Mouse (Mus musculus) thymus, postnatal 10 days (tissue): ENCODE measurements around the gene Iffo1.

Source experiments
- DNase-seq, 2 experiments: peaks; one replicate each; pipeline ENCODE4 v3.0.0; 2021; ENCODE audit warnings: low spot score in 2 of 2

The Iffo1 gene

DNA sequence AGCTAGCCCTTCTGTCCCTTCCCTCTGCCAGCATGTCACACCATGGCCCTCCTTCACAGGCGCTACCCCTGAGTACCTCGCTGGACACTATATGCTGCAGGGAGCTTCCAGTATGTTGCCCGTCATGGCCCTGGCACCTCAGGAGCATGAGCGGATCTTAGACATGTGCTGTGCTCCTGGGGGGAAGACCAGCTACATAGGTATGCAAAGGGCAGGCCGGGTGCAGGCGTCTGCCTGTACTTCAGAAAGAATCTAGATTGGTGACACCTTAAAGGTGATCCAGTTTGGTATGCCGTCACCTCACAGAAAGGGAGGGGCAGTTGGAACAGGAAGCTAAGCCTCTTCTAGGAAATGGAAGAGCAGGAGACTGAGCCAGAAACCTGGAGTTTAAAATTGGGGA is 5.3 kb upstream of the Iffo1 start:
- DNase-seq, result no peak

DNA sequence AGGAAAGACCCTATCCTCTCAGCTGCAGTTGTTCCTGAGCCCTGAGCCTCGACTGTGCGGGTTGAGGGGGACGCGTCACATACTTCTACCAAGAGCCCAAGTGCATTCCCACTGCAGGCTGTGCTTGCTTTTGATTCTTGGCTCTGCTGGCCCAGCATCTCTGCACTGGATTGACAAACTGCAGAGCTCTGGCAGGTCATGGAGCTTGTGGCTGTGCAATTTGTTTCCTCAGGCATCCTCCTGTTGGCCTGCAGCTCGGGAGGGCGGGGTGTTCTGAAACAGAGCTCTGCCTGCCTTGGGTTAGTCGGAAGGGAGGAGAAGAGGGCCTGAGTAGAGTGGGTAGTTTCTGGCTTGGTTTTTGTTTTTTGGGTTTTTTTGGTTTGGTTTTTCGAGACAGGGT is 2.6 kb upstream of the Iffo1 start:
- no peak for DNase-seq

DNA sequence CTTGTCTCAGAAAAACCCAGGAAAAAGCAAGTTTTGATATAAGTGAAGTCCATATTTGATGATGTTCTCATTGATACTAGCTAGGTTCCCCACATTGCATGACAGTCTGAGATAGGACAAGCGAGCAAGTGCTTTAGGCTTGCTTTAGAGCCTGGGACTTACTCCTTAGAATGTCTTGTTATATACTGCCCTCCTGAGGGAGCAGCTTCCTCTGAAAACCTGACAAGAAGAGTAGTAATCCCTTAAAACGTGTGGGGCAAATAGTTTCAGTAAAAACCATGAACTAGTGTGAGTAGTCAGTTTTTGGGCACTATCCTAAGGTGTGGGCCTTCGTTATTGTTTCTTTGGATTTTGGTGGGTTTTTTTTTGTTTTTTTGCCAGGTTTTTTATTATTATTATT is 1.9 kb upstream of the Iffo1 start:
- no peak for DNase-seq

DNA sequence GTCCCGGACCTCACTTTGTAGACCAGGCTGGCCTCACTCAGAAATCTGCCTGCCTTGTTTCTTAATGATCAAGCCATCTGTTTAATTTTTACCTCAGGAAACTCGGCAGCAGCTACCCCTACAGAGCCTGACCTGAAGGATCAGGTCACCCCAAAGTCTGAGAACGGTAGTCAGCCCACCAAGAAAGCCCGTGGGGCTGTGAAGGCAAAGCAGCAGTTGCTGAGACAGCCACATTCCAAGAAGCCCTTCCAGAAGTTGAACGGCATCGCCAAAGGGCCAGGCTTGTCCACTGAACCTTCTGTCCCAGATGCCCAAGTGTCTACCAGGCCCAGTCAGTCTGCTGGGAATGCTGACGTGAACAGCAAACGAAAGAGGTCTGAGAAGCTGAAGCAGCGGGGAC is 1.1 kb upstream of the Iffo1 start:
- no peak for DNase-seq

DNA sequence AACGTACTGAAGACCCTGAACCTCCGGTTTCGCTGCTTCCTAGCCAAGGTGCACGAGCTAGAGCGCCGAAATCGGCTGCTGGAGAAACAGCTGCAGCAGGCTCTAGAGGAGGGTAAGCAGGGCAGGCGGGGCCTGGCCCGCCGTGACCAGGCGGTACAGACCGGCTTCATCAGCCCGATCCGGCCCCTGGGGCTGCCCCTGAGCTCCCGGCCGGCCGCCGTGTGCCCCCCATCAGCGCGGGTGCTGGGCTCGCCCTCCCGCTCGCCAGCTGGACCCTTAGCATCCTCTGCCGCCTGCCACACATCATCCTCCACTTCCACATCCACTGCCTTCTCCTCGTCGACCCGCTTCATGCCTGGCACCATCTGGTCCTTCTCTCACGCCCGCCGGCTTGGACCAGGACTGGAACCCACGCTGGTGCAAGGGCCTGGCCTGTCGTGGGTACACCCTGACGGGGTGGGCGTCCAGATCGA is 474 bp downstream of the Iffo1 start:
- DNase-seq, result peak in 1 of 2 experiments; percentile 32

DNA sequence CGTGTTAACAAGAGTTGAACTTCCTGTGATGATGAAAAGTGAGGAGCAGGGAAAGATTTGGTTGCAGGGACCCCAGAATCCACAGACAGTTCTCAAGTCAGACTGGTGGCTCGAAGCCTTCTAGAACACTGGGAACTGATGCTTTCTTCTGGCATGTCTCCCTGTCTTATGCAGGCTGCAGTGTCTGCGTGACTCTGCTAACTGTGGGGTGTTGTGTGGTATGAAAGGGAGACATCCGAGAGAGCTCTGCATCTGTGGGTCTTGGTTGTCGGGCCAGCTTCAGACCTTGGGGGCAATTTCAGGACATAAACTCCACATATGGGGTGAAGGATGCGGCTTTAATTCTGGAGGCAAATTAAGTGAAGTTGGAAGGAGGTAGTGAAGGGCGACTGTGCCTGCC is 1.1 kb downstream of the Iffo1 start:
- DNase-seq, result no peak

DNA sequence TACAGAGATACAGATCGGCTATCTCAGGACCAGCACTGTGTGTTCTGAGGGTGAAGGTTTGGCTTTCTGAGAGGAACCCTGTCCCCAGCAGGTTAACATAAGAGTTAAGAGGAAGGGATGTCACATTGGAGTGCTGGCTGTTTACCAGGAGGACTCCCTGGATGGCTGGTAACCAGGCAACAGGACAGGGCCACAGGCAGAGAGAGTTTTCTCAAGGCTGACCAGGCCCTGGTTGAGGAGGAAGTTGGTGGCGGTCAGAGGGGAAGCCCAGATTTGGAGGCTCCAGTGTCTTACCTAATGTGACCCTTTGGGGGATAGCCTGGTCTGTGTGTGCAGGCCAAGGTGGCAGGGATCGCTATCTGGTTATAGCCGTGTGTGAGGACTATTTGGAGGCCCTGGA is 1.8 kb downstream of the Iffo1 start:
- no peak for DNase-seq

DNA sequence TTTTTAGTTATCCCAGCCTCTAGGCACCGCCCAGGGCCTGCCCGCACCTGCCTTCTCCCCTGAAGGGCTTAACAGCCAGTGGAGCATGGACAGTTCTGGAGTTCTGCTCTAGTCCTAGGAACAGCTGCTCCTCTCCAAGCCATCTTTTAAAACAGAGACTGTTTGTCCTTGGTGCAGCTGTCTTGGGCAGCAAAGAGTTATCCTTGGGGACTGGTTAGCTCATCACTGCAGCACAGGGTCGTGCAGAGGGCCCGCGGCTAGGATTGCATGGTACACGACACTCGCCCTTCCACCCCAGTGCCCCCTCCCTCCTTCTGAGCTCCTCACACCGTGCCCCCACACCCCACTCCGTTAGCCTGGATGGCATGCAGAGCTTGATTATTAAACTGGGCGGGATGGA is 2.3 kb downstream of the Iffo1 start:
- DNase-seq, result no peak

DNA sequence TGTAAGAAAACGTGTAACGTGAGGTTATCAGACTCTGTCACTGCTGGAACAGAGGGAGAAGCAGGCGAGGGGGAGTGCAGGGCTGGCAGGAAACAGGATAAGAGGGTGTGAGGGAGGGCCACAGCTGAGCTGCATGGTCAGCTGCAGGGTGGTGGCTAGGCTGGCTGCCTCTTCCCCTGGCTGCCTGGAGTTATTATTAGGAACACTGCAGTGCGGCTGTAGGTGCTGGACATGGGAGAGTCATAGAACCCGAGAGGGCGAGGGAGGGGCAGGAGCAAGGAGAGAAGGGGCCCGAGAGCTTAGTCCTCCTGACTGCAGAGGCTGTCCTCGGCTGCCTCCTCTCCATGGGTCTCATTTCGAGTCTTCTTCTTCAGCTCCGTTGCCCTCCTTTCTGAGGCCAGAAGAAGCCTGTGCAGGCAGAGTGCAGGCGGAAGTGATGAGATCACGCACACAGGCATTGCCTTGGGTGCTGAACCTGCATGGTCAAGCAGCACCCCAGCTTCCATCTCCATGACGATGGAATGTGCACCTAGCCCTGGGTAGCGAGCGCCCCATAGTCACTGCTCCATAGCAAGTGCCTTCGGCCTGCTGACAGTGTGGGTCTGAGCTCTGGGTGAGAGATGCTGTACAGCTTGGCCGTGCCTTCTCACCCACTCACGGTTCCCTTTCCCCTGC is 3.3 kb downstream of the Iffo1 start:
- DNase-seq, result no peak

DNA sequence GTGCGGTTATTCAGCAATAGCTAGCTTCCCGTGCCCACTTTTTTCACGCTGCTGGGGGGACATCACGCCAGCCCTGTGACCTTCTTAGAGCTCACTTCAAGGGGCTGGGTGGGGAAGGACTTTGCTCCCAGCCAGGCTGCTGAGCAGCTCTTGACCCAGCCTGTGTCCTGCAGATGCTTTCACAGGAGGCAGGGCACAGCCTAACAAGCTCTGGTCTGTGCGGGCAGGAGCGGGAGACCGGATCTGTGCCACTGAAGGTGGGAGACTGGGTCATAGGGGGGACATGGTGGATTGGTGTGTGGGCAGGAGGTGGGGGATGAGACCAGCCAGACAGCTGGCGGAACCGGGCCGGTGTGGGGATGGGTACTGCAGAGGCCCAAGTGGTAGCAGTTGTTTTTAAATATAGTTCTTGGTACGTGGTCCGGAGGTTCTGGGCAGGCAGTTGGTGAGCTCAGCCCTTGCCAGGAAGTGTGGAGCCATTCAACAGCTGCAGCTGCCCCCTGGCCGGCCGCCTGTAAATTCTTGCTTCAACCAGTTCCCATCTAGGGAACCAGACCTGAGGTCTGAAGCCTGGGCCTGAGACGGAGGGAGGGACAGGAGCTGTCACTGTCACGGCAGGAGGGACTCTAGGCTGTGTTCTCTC is 4.0 kb downstream of the Iffo1 start:
- no peak for DNase-seq

DNA sequence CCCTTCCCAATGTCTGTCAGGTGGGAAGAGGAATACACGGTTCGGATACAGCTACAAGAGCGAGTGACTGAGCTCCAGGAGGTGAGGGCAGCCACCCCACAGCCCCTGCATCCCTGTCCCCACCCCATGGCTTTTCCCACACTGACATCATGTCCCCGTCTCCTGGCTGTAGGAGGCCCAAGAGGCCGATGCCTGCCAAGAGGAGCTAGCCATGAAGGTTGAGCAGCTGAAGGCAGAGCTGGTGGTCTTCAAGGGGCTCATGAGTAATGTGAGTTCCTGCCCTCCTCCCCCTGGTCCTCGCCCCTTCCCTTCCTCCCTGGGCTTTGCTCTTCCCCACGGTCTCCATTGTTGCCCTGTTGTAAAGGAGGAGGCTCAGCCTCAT is 4.5 kb downstream of the Iffo1 start:
- no peak for DNase-seq

DNA sequence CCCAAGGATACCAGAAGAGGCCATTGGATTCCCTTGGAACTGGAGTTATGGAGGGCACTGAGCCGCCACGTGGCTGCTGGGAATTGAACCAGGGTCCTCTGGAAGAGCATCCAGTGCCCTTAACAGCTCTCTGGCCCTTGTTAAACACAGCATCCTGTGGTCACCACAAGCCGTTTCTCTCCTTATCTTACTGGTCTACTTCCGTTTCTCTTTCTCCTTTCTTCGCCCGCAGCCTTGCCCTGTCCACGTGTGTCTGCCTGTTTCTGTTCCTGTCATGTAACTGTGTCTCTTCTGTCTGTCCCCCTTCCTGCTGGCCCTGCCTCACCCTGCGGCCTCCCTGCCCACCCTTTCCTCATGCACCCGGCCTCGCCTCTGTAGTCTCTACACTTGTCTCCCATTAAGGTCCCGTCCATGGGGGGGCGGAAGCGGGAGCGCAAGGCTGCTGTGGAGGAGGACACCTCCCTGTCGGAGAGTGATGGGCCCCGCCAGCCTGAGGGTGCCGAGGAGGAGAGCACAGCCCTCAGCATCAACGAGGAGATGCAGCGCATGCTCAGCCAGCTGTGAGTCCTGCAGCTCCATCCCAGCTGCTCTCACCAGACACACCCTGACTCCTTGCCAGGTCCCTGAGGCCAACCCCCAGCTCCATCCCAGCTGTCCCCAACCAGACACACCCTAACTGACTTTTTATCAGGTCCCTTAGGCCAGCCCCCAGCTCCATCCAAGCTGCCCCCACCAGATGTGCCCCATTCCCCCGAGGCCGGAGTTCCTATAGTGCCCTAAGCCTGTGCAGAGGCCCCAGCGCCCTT is 7.4 kb downstream of the Iffo1 start:
- no peak for DNase-seq

DNA sequence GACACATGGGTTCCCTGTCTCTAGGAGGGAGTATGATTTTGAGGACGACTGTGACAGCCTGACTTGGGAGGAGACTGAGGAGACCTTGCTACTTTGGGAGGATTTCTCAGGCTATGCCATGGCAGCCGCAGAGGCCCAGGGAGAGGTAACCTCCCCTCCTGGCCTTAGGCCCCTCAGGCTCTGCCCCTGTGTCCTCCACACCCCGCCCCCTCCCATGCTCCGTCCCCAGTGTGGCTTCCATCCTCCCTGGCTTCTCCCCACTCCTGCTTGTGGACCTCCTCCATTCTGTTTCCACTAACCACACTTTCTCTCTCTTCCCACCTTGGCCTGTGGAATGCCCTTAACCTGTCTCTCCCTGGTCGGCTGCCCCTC is 8.0 kb downstream of the Iffo1 start:
- no peak for DNase-seq

DNA sequence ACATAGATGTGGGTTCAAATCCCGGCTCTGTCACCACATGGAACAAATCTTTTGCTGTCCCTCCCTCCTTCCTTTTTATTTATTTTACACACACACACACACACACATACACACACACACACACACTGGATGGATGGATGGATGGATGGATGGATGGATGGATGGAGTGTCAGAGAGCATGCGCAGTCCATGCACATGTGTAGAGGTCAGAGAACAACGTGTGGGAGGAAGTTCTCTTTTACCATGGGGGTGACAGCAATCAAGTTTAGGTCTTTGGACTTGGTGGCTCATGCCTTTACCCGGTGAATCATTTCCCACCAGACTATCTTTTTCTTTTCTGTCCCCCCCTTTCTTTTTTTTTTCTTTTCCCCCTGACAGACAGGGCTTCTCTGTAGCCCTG is 8.6 kb downstream of the Iffo1 start:
- no peak for DNase-seq

DNA sequence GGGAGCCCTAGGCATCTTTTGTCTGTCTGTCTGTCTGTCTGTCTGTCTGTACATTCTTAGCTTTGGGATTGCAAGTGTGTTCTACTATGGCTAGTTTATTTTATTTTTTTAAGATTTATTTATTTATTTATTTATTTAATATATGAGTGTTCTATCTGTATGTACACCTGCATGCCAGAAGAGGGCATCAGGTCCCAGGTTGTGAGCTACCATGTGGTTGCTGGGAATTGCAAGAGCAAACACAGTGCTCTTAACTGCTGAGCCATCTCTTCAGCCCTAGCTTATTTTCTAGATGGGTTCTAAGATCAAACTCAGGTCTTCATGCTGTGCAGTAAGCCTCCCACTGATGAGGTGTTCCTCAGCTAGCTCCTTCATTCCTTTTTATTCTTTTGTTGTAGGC is 9.5 kb downstream of the Iffo1 start:
- DNase-seq, result no peak

DNA sequence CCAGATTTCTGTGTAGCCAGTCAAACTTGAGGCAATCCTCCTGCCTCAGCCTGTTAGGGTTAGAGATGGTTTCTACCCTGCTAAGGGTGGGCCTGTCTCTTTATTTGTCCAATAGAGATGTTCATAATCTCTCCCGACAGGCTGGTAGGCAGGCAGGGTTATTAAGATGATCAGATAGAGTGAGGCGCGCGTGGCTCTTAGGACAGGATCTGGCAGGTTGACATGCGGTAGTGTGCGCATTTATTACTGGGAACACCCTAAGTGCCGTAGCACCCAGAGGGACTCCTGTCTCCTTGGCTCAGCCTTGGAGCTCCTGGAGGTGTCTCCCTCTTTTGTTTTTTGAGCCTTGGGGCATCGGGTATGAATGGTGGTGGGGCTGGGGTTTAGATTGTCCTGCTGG is 10.2 kb downstream of the Iffo1 start:
- DNase-seq, result no peak

DNA sequence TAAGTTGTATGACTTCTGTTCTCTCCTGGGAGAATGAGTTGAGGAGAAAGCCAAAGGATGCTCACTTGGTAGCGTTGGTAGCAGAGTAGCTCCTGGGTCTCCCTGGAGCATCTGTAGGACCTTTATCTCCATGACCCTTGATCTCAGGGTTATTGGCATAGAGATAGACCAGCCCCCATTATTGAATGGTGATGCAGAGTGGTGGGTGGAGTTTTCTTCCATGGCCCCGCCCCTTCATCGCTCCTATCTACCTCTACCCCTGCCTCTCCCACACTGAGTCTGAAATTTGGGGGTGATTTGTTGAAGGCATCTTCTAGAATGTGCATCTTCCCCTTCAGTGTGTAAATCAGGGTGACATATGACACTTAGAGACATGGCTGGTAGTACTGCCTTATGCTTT is 11.4 kb downstream of the Iffo1 start:
- no peak for DNase-seq

DNA sequence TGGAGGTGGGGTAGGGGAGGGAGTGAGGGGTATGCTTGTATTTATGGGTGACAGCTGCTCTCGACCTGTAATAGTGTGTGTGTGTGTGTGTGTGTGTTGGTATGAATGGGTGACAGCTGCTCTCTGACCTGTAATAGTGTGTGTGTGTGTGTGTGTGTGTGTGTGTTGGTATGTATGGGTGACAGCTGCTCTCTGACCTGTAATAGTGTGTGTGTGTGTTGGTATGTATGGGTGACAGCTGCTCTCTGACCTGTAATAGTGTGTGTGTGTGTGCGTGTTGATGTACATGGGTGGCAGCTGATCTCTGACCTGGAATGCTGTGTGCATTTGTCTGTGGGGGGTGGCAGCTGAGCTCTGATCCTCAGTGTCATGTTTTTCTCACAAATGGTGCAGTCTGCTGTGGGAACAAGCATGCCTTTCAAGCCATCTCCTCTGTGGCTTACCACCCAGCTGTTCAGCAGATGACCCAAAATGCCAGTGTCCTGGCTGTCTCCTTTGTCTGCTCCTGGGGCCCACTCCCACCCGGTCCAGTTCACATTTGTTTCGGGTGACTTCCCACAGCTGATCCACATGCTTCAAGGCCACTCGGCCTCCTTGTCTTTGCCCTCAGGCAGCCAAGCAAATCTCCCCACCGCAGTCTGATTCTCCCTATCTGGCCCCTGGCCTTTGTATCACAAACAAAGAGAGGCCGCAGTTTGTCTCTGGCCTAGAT is 12.0 kb downstream of the Iffo1 start:
- no peak for DNase-seq

DNA sequence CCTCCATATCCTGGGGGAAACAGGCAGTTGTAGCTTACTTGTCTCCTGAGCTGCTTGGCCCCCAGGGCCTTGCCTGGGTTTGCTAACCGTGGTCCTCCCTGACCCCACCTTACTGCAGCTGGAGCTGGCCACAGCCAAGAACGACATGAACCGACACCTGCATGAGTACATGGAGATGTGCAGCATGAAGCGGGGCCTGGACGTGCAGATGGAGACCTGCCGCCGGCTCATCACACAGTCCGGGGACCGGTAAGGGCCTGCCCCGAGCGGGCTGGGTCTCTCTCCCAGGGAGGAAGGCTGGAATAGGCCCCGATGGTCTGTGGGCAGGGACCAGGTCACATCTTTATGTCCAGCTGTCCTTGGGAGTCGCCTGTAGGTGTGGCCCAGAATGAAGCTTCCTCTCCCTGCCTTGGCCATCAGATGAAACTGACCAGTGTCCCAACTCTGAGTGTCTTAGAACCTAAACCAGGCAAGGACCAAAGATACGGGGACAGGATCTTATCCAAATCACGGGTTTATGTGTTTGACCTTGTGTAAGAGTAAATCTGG is 14.0 kb downstream of the Iffo1 start:
- DNase-seq, result no peak

DNA sequence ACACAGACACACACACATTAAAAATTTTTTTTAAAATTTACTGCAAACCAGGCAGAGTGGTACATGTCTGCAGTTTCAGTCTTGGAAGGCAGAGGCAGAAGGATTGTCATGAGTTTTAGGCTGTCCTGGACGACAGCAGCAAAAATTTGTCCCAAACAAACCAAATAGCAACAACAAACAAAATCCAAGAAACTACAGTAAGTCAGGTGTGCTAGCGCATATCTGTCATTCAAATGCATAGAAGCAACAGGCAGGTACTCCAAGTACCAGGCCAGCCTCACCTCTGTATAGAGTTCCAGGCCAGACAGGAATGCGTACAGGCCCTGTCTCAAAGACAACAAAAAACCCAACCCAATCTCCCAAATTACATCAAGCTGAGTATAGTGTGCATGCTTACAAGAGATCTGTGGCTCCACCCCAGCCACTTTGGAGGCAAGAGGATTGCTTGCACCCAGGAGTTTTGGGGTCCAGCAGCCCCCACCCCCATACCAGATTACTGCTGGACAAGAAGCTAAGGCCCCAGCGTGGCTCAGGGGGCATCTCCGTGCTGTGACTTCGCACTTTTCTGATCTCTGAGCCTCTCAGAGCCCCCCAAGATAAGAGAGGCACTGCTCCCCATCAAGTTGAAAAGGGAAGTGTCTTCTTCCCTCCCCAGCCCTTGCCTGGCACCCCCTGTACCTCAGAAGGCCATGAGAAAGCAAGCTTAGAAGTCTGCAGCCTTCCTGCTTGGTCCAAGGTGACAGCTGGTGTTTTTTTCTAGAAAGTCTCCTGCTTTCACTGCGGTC is 14.9 kb downstream of the Iffo1 start:
- DNase-seq, result no peak

DNA sequence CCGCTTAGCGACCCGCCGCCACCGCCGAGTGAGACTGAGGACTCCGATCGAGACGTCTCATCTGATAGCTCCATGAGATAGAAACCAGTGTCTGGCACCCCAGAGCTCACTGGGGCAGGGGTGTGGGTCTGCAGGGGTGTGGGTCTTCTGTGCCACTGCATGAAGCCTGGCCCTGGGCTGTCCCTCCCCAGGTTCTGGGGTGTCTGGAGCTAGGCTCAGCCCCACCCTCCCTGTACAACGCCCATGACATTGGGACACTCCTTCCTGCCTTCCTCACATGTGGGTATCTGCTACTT is 15.5 kb downstream of the Iffo1 start:
- DNase-seq, result no peak
